Mouse (Mus musculus) liver, adult 2 months (tissue): Measurements from ENCODE around the gene Gm1123.

Experiments used
- CTCF ChIP-seq: fragments of 200-500 bp; IDR thresholded peaks from 2 replicates; pipeline ENCODE4 v1.5.1; 2011; ENCODE audit warnings: low read depth, low read length, control low read depth
- POLR2A ChIP-seq: fragments of 200-500 bp; IDR thresholded peaks from 2 replicates; pipeline ENCODE4 v1.6.1; 2011; ENCODE audit warnings: low read length, control low read depth; ENCODE audit not compliant: insufficient read depth; ENCODE audit errors: extremely low read depth

DNA sequence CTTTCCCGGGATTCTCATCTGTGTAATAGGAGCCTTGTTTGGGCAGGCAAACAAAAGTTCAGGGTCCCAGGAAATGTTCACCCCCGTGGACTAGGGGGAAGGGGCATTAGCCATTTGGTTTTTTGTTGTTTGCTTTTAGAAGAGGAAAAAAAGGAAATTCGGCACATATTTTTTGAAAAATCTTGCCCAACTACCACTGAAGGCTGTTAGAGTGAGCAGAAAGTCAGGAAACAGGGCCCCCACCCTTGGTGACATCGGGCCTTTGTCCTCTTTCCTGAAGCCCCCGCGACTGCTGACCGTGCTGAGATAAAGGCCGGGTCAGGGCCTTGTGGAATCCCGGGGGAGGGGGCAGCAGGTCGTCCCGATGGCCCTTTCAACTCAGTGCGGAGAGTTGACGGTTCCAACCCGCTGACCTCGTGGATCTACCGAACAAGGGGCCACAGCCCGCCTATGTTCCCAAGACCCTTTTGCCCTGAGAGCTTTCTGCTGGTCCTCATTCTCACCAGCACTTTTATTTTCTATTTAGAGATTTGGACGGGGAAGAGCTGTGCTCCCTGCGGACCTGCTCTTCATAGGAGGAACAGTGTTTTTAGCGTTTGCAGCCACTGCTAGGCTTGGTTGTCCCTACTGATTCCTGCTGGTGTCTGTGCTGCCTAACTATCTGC, 72.9 kb downstream of the Gm1123 start:
- TF ChIP-seq CTCF (no peak), POLR2A (no peak)
